Mouse (Mus musculus): Measurements from ENCODE around the gene Arl14ep.
"Not testable (repeated sequence)": the region's sequence is repeated elsewhere in the genome, so short reads cannot be mapped to it uniquely, and the experiment has no call there.

The Arl14ep gene

GRCm38 (mm10) chr2:106973959-106974639, at the start of gene Arl14ep:
Gene Arl14ep (minus strand): TSS chr2:106974424.
- ATAC-seq (ENCODE audit: low TSS enrichment) = peak; percentile 93

DNA sequence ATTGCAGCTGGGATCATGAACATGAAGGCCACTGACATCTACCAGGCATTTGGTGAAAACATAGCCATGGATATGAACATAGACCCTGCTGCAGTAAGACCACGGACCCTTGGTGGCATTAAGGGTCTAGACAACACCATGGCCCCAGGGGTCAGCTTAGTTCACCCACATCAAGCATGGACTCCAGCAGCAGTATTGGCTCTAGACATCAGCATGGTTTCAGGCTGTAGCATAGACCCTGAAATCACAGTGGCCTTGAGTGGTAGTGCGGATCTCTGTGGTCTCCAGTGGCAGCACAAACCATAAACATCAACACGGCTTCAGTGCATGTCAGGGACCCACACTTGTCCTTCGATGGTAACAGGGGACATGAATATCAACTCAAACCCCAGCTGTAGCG, 48.5 kb upstream of the Arl14ep start:
- no peak for ATAC-seq (ENCODE audit: low TSS enrichment)

GRCm38 (mm10) chr2:107019331-107019730, 45.1 kb upstream of the Arl14ep start:
- no peak for ATAC-seq (ENCODE audit: low TSS enrichment)

DNA sequence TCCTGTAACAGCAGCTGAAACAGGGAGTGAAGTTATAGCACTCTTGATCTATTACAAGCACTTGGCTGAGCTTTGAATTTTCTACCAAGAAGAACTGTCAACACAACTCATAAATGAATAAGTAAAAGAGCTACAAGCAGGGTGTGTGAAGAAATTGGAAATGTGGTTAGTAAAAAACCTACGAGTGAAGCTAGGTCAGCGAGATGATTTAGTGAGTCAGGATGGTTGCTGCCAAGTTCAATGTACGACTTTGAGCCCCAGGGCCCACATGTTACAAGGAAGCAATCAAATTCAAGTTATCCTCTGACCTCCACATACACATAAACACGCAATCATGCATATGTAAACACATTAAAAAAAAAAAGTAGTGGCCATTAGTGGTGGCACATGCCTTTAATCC, 38.9 kb upstream of the Arl14ep start:
- ATAC-seq (ENCODE audit: low TSS enrichment) = peak; percentile 62; the same call in 1 of the 2 replicates

- no peak for ATAC-seq (ENCODE audit: low TSS enrichment)
Observed at GRCm38 (mm10) chr2:107012318-107012717, 38.1 kb upstream of the Arl14ep start.

- peak; percentile 74; the same call in 1 of the 2 replicates for ATAC-seq (ENCODE audit: low TSS enrichment)
Observed at GRCm38 (mm10) chr2:107010160-107010559, 35.9 kb upstream of the Arl14ep start.

GRCm38 (mm10) chr2:107006378-107006777, 32.2 kb upstream of the Arl14ep start:
- no peak for ATAC-seq (ENCODE audit: low TSS enrichment)

DNA sequence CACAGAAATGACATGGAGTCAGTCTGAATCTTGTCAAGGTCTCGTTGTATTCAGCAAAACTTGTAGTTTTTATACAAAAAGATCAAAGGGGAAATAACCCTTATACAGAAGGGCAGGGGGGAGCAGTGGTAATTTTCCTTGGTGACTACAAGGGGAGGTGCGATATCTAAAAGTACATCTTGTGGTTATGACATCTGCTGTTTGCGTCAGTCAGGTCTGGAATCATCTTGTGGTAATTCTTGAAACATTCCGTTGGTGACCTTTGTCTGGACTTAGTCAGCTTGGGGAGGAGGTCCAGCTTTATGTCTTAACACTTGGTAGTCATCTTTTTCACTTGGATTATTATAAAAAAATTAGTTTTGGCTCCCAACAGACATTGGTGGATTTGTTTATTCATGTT, 31.7 kb upstream of the Arl14ep start:
- ATAC-seq (ENCODE audit: low TSS enrichment) = not testable (repeated sequence)

DNA sequence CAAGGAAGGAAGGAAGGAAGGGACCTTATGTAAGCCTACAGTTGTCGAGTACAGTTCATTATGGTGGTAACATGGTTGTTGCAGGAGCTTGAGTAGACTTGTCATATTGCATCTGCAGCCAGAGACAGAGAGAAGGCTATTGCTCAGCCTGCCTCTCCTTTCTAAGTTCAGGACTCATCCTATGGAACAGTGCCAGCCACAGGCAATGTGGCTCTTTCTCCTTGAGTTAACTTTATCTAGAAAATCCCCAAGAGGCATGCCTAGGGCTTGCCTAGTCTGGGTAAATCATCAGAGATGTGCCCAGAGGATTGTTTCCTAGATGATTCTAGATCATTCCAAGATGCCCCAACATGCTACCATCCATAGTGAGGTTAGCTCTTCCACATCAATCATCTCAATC, 17.0 kb upstream of the Arl14ep start:
- no peak for ATAC-seq (ENCODE audit: low TSS enrichment)

DNA sequence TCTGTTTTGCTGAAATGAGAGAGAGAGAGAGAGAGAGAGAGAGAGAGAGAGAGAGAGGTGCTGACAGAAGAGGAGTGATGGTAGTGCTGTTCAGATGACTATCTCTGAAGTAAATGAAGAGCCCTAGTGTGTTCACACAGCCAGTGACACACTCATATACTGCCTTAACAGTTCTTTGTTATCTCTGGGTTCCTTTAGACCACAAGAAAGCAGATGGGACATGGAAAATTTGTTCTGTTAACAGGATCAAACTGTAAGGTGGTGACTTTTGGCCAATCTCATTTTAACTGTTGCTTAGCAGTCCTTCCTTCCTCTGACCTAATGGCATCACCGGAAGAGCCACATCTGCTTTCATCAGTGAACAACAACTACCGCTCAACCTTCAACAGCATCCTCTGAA, 10.7 kb upstream of the Arl14ep start:
- ATAC-seq (ENCODE audit: low TSS enrichment) = no peak

GRCm38 (mm10) chr2:106982503-106982902, 8.3 kb upstream of the Arl14ep start:
- peak; percentile 89 for ATAC-seq (ENCODE audit: low TSS enrichment)

GRCm38 (mm10) chr2:106976472-106976871, 2.2 kb upstream of the Arl14ep start:
- peak; percentile 86 for ATAC-seq (ENCODE audit: low TSS enrichment)

- ATAC-seq (ENCODE audit: low TSS enrichment) = no peak
Observed at GRCm38 (mm10) chr2:106973332-106973958, 779 bp downstream of the Arl14ep start.

GRCm38 (mm10) chr2:106972851-106973250, 1.4 kb downstream of the Arl14ep start:
- ATAC-seq (ENCODE audit: low TSS enrichment) = no peak

- no peak for ATAC-seq (ENCODE audit: low TSS enrichment)
Observed at GRCm38 (mm10) chr2:106970971-106971370, 3.3 kb downstream of the Arl14ep start.

GRCm38 (mm10) chr2:106968320-106968719, 5.9 kb downstream of the Arl14ep start:
- ATAC-seq (ENCODE audit: low TSS enrichment) = no peak

GRCm38 (mm10) chr2:106963560-106963959, 10.7 kb downstream of the Arl14ep start:
- no peak for ATAC-seq (ENCODE audit: low TSS enrichment)

DNA sequence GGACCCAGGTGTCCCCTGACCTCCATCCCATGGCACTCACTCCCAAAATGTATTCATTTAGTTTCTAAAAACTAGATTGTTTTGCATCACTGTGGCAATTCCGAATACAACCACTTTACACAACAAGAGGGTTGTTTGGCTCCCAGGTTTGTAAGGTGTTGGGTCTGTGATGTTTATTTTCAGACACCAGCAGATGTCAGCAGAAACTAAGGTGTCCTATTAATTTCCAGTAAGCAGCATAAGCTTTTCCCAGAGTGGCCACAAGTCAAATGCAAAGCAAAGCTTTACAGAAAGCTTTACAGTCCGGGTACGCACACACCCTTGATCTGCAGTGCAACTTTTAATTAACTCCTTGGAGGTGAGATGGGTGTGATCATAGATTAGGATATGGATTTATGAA, 12.6 kb downstream of the Arl14ep start:
- ATAC-seq (ENCODE audit: low TSS enrichment) = no peak

- no peak for ATAC-seq (ENCODE audit: low TSS enrichment)
Observed at GRCm38 (mm10) chr2:106961066-106961465, 13.2 kb downstream of the Arl14ep start.

- ATAC-seq (ENCODE audit: low TSS enrichment) = peak; percentile 64
Observed at GRCm38 (mm10) chr2:106960237-106960636, 14.0 kb downstream of the Arl14ep start.

DNA sequence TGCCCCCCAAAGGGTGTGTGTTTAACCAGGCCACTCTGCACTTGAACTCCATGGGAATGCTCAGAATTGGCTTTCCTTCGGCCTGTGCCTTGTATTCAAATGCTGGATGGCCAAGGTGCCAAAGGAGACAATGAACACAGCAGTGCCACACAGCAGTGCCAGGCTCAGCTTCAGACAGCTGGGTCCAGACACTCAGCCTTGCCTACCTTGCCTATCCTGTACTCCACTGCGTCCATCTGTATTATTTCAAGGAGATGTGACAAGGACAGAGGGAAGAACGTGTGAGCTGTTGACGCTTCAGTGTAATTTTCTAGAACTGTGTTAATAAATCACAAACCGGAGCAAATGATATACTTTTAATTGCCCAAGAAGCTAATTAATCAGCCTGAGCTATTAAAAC, 14.8 kb downstream of the Arl14ep start:
- ATAC-seq (ENCODE audit: low TSS enrichment) = no peak

DNA sequence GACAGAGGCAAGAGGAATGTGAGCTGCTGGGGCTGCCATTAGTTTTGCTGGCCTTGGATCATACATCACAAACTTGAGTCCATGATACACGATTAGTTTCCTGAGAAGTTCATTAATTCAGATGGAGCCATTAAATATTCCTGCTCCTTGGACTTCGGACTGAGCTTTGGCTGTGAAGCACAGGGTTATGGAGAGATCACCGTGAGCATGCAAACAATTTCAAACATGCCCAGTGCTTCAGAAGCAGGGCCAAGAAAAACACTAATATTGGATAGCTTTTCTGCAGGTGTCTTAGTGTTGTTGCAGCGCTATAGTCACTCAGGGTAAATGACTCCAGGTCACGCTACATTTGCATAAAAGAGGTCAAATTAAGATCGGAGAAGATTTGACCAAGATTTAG, 15.3 kb downstream of the Arl14ep start:
- ATAC-seq (ENCODE audit: low TSS enrichment) = no peak

DNA sequence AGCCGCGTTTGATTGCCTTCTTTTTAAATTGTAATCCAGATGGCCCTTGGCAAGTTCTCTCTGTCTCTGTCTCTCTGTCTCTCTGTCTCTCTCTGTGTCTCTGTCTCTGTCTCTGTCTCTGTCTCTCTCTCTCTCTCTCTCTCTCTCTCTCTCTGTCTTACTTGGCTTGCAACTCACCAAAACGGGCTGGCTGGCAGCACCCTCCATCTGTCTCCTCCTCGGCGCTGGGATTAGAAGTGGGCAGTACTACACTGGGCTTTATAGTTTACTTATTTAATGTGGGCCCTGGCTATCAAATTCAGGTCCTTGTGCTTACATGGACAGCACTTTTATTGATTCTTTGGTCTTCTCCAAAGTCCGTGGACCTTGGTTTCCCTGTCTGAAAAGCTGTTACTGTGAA, 18.1 kb downstream of the Arl14ep start:
- ATAC-seq (ENCODE audit: low TSS enrichment) = no peak

GRCm38 (mm10) chr2:106955621-106956020, 18.6 kb downstream of the Arl14ep start:
- ATAC-seq (ENCODE audit: low TSS enrichment) = peak; percentile 75

Measured in frontal cortex, adult (tissue).